Mouse (Mus musculus) midbrain, postnatal 0 days (tissue): ENCODE results near the gene Rasgrp2. TPM values are rescaled to one million over a fixed set of nuclear protein-coding genes. Genes with fewer than 3 reads are reported as not detected.

Experiments used
- ATAC-seq: fragments of 200-750 bp; cut with Nextera tagmentation; 2 replicates; pipeline ENCODE4 v1.8.0; 2017; ENCODE audit warnings: moderate number of reproducible peaks, mild to moderate bottlenecking, moderate TSS enrichment, moderate library complexity; ENCODE audit not compliant: low FRiP score
- DNase-seq: peaks from one replicate; pipeline ENCODE4 v3.0.0-alpha.2; 2015; ENCODE audit warnings: low spot score
- H3K27ac ChIP-seq: fragments of 300-500 bp; sonication (generic); 2 replicates; pipeline ENCODE4 v1.5.1; 2014; ENCODE audit warnings: low read depth, mild to moderate bottlenecking, low read length, mixed read lengths
- H3K27me3 ChIP-seq: fragments of 300-500 bp; sonication (generic); 2 replicates; pipeline ENCODE4 v1.6.1; 2014; ENCODE audit warnings: low read length, control low read depth, mixed read lengths; ENCODE audit not compliant: insufficient read depth
- H3K36me3 ChIP-seq: fragments of 300-500 bp; sonication (generic); 2 replicates; pipeline ENCODE4 v1.6.1; 2014; ENCODE audit warnings: low read length, control low read depth, mixed read lengths; ENCODE audit not compliant: insufficient read depth
- H3K4me1 ChIP-seq: fragments of 300-500 bp; sonication (generic); 2 replicates; pipeline ENCODE4 v1.6.1; 2014; ENCODE audit warnings: mild to moderate bottlenecking, control low read depth, antibody characterized with exemption, low read length, mixed read lengths; ENCODE audit not compliant: insufficient read depth
- H3K4me2 ChIP-seq: fragments of 300-500 bp; sonication (generic); 2 replicates; pipeline ENCODE4 v1.6.1; 2014; ENCODE audit warnings: low read depth, mild to moderate bottlenecking, low read length, mixed read lengths; ENCODE audit not compliant: poor library complexity, severe bottlenecking
- H3K4me3 ChIP-seq: fragments of 300-500 bp; sonication (generic); 2 replicates; pipeline ENCODE4 v1.5.1; 2014; ENCODE audit warnings: low read depth, mild to moderate bottlenecking, low read length, moderate library complexity
- H3K9ac ChIP-seq: fragments of 300-500 bp; sonication (generic); replicated peaks from 2 replicates; pipeline ENCODE4 v1.6.1; 2014; ENCODE audit warnings: mild to moderate bottlenecking, low read length, moderate library complexity, mixed read lengths; ENCODE audit not compliant: poor library complexity, severe bottlenecking
- H3K9me3 ChIP-seq: fragments of 300-500 bp; sonication (generic); 2 replicates; pipeline ENCODE4 v1.6.1; 2016; ENCODE audit warnings: low read length, control low read depth
- CTCF ChIP-seq: IDR thresholded peaks from 2 replicates; pipeline ENCODE4 v1.5.1; 2016; ENCODE audit warnings: antibody characterized with exemption, mild to moderate bottlenecking
- WGBS: fragments of 180-500 bp; shearing (Covaris S2); extraction: QIAGEN DNeasy Blood & Tissue Kit; methylation state at CpG from one replicate; pipeline ENCODE4 v1.1.7; 2014; 5-methylcytosine and 5-hydroxymethylcytosine counted together
- polyA plus RNA-seq: library from polyadenylated mRNA; unstranded; fragments of >200 nt; fragmentation: Nextera tagmentation; extraction: Ambion mirVana; gene quantifications from 2 replicates; pipeline ENCODE4 v1.2.1, GENCODE M21; 2015
- total RNA-seq: library from RNA; depleted of rRNA; stranded (reverse); fragments of >200 nt; gene quantifications from 2 replicates; pipeline ENCODE4 v1.2.3, GENCODE M21; 2014

Rasgrp2 gene
- total and polyA plus RNA-seq, 2 experiments from 2014 or later: 232 to 291 TPM

- Histone ChIP-seq H3K4me2 (no peak overlapping the region), H3K9me3 (no peaks in the 10 kb centered on the region), H3K27me3 (no peaks in the 10 kb centered on the region; the same call in 1 of the 2 replicates), H3K4me1 (peaks cover 17% of the 10 kb centered on the region; the same call in 1 of the 2 replicates), H3K9ac (no peak overlapping the region), H3K36me3 (peaks cover 28% of the 10 kb centered on the region), H3K27ac (no peak overlapping the region), H3K4me3 (no peak overlapping the region)
- ATAC-seq (no peak), DNase-seq (no peak)
- TF ChIP-seq CTCF: no peak
- WGBS: 65% methylated on average over 10 of the region's 10 CpGs
Observed at GRCm38 (mm10) chr19:6405433-6405832, 6.3 kb downstream of the Rasgrp2 start.

DNA sequence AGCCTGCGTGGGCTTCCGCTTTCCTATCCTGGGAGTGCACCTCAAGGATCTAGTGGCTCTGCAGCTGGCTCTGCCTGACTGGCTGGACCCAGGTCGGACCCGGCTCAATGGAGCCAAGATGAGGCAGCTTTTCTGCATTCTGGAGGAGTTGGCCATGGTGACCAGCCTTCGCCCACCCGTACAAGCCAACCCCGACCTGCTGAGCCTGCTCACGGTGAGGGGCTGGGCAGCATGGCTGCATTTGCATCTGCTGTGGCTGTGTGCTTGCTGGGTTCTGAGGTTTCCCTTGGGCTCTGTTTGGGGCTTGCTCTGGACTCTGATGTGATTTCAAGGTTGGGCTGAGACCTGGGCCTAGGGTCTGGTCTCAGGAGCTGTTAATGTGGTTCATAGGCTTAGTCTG is 8.0 kb downstream of the Rasgrp2 start:
- Histone ChIP-seq H3K9me3 (no peaks in the 10 kb centered on the region), H3K4me2 (no peak overlapping the region), H3K36me3 (peaks cover 31% of the 10 kb centered on the region), H3K4me1 (peaks cover 2% of the 10 kb centered on the region; the same call in 1 of the 2 replicates), H3K9ac (no peak overlapping the region), H3K27ac (no peak overlapping the region), H3K4me3 (no peak overlapping the region), H3K27me3 (no peaks in the 10 kb centered on the region; the same call in 1 of the 2 replicates)
- ATAC-seq: no peak
- no peak for DNase-seq
- WGBS: 76% methylated on average over 8 of the region's 8 CpGs
- TF ChIP-seq CTCF: no peak

- 51% methylated on average over 16 of the region's 16 CpGs for WGBS
- Histone ChIP-seq H3K9me3 (no peaks in the 10 kb centered on the region), H3K27ac (no peak overlapping the region), H3K27me3 (no peaks in the 10 kb centered on the region), H3K9ac (no peak overlapping the region), H3K36me3 (peaks cover 26% of the 10 kb centered on the region), H3K4me1 (no peaks in the 10 kb centered on the region), H3K4me3 (no peak overlapping the region), H3K4me2 (no peak overlapping the region)
- TF ChIP-seq CTCF: no peak
- ATAC-seq (no peak), DNase-seq (no peak)
Observed at GRCm38 (mm10) chr19:6407816-6408510, 8.8 kb downstream of the Rasgrp2 start.

GRCm38 (mm10) chr19:6408749-6409148 is 9.6 kb downstream of the Rasgrp2 start:
- Histone ChIP-seq H3K4me2 (no peak overlapping the region), H3K4me3 (no peak overlapping the region), H3K4me1 (no peaks in the 10 kb centered on the region), H3K36me3 (peaks cover 27% of the 10 kb centered on the region), H3K9me3 (no peaks in the 10 kb centered on the region), H3K9ac (no peak overlapping the region), H3K27me3 (no peaks in the 10 kb centered on the region), H3K27ac (no peak overlapping the region)
- ATAC-seq (no peak), DNase-seq (no peak)
- no peak for TF ChIP-seq CTCF
- 80% methylated on average over 8 of the region's 8 CpGs for WGBS

DNA sequence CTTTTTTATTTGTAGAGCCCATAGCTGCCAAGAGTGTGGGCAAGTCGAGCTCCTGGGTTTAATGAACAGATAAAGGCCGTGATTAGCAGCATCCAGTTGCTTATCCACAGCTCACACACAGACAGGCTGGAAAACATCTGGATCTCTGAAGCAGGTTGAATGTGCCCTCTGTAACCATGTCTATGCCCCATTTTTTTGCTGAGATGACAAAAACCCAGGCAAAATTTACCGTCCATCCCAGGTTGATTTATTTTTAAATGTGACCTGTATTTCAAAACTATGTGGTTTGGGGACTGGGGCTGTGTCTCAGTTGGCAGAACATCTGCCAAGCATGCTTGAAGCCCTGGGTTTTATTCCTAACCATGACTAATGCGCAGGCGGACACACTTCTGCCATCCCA is 10.0 kb downstream of the Rasgrp2 start:
- Histone ChIP-seq H3K36me3 (peaks cover 29% of the 10 kb centered on the region), H3K4me2 (no peak overlapping the region), H3K9me3 (no peaks in the 10 kb centered on the region), H3K4me3 (no peak overlapping the region), H3K9ac (no peak overlapping the region), H3K27ac (no peak overlapping the region), H3K4me1 (no peaks in the 10 kb centered on the region), H3K27me3 (no peaks in the 10 kb centered on the region)
- WGBS: 75% methylated on average over 5 of the region's 5 CpGs
- ATAC-seq: no peak
- TF ChIP-seq CTCF: no peak
- no peak for DNase-seq

DNA sequence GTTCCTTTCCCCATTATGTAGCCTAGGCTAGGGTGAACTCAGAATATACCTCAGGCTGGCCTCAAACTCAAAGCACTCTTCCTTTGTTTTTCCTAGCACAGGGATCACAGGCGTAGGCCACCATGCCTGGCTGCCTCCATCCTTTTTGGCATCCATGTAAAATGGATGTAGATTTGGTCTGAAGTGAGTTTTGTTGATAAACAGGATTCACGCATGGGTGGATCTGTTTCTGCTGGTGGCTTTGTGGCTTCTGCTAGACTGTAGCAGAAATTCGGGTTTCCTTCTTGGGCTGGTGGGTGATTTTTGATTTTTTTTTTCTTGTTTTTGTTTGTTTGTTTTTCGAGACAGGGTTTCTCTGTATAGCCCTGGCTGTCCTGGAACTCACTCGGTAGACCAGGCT is 10.8 kb downstream of the Rasgrp2 start:
- Histone ChIP-seq H3K4me1 (no peaks in the 10 kb centered on the region), H3K4me2 (no peak overlapping the region), H3K36me3 (peaks cover 25% of the 10 kb centered on the region), H3K9ac (no peak overlapping the region), H3K9me3 (no peaks in the 10 kb centered on the region), H3K27me3 (no peaks in the 10 kb centered on the region), H3K4me3 (no peak overlapping the region), H3K27ac (no peak overlapping the region)
- TF ChIP-seq CTCF: no peak
- DNase-seq: no peak
- ATAC-seq: no peak
- WGBS: 94% methylated on average over 5 of the region's 5 CpGs
